Mouse (Mus musculus) erythroblast, embryonic 14.5 days (primary cell): ENCODE data around the gene Rps5. TPM values are rescaled to one million over a fixed set of nuclear protein-coding genes. Genes with fewer than 3 reads are reported as not detected.
A peak's percentile ranks its signal among the peaks of the same experiment; 100 is the strongest.
"Not testable (repeated sequence)": the region's sequence is repeated elsewhere in the genome, so short reads cannot be mapped to it uniquely, and the experiment has no call there.

ENCODE experiments used
- H3K27me3 ChIP-seq: 2 replicates; pipeline ENCODE4 v1.6.1; 2012; ENCODE audit warnings: inconsistent platforms; ENCODE audit not compliant: control insufficient read depth
- H3K36me3 ChIP-seq: 2 replicates; pipeline ENCODE4 v1.6.1; 2012; ENCODE audit warnings: mild to moderate bottlenecking, inconsistent platforms; ENCODE audit not compliant: control insufficient read depth
- H3K4me1 ChIP-seq: 2 replicates; pipeline ENCODE4 v1.6.1; 2012; ENCODE audit warnings: inconsistent platforms; ENCODE audit not compliant: control insufficient read depth
- H3K4me3 ChIP-seq: replicated peaks from 2 replicates; pipeline ENCODE3; 2012; ENCODE audit warnings: moderate library complexity, mild to moderate bottlenecking, inconsistent platforms
- H3K9me3 ChIP-seq: 2 replicates; pipeline ENCODE4 v1.6.1; 2012; ENCODE audit warnings: low read length, inconsistent platforms, mixed read lengths; ENCODE audit not compliant: control insufficient read depth
- GATA1 ChIP-seq: IDR thresholded peaks from 2 replicates; pipeline ENCODE4 v1.6.1; 2012; ENCODE audit warnings: low read length, inconsistent platforms, mixed read lengths
- TAL1 ChIP-seq: IDR thresholded peaks from 3 replicates; pipeline ENCODE4 v1.6.1; 2012; ENCODE audit warnings: low read length, inconsistent platforms, mixed read lengths
- polyA plus RNA-seq: library from polyadenylated mRNA; stranded (reverse); fragments of >175 nt; gene quantifications from 2 replicates; pipeline ENCODE4 v1.2.3, GENCODE M21; 2012

The Rps5 gene
- polyA plus RNA-seq, 1 experiment = 328 TPM

DNA sequence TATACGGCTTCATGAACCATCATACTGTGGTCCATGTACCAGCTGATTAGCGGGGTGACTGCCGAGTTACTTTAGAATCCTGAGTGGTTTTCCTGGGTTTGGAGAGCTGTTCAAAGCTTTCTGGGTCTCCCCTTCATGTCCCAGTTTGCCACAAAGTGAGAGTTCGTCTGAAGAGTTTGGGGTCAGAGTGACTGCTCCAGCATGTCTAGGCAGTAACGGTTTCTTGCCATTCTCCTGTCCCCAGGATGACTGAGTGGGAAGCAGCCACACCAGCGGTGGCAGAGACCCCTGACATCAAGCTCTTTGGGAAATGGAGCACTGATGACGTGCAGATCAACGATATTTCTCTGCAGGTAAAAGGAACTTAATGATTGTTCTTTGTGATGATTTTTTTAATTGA is 639 bp downstream of the Rps5 start:
- peaks cover 42% of the 10 kb centered on the region for H3K4me1 ChIP-seq
- peak overlapping the region; percentile 78 for H3K4me3 ChIP-seq
- peaks cover 50% of the 10 kb centered on the region for H3K36me3 ChIP-seq
- peaks cover 2% of the 10 kb centered on the region for H3K27me3 ChIP-seq
- H3K9me3 ChIP-seq = no peaks in the 10 kb centered on the region
- TF ChIP-seq GATA1 (no peak), TAL1 (no peak)

DNA sequence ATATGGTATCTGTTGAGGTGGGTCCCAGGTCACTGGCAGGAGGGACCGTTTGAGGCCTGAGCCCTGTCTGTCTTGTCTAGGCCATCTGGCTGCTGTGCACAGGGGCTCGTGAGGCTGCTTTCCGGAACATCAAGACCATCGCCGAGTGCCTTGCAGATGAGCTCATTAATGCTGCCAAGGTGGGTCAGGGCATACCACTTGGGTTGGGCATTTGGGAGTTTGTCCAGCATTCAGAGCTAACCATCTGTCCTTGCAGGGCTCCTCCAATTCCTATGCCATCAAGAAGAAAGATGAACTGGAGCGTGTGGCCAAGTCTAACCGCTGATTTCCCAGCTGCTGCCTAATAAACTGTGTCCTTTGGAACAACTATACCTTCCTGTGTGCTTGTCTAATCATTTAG is 4.2 kb downstream of the Rps5 start:
- Histone ChIP-seq H3K9me3 (no peaks in the 10 kb centered on the region), H3K36me3 (peaks cover 64% of the 10 kb centered on the region), H3K27me3 (peaks cover 14% of the 10 kb centered on the region), H3K4me3 (no peak overlapping the region), H3K4me1 (peaks cover 43% of the 10 kb centered on the region)
- TF ChIP-seq GATA1 (no peak), TAL1 (no peak)

DNA sequence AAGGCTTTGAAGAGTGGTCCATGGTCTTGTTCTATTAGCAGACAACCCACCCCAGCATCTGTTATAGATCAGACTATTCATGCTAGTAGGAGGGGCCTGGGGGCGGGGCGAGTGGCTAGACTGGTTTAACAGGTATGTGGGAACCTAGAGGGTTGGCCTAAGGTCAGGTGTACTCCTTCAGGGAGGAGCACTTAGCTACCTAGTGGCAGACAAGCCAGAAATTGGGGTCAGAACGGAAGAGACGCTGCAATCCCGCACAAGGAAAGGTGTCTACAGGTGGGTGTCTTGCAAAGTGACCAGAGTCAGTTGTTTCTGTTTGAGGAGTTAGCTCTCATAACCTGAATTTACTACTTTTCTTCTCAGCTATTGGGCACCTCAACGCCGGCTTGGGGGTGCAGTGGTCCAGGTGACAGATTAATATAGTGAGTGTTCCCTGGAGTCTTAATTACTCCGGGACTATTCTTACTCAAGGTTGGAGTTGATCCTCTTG is 5.1 kb downstream of the Rps5 start, which contains the start of gene Rnf225:
TSS of gene Rnf225 (plus strand) at position 226 of the 490 bp plus-strand sequence.
- Histone ChIP-seq H3K27me3 (peaks cover 14% of the 10 kb centered on the region), H3K9me3 (no peaks in the 10 kb centered on the region), H3K36me3 (peaks cover 64% of the 10 kb centered on the region), H3K4me1 (peaks cover 40% of the 10 kb centered on the region), H3K4me3 (peak within 1 kb of the TSS; percentile 23)
- TF ChIP-seq GATA1 (no peak), TAL1 (no peak)

DNA sequence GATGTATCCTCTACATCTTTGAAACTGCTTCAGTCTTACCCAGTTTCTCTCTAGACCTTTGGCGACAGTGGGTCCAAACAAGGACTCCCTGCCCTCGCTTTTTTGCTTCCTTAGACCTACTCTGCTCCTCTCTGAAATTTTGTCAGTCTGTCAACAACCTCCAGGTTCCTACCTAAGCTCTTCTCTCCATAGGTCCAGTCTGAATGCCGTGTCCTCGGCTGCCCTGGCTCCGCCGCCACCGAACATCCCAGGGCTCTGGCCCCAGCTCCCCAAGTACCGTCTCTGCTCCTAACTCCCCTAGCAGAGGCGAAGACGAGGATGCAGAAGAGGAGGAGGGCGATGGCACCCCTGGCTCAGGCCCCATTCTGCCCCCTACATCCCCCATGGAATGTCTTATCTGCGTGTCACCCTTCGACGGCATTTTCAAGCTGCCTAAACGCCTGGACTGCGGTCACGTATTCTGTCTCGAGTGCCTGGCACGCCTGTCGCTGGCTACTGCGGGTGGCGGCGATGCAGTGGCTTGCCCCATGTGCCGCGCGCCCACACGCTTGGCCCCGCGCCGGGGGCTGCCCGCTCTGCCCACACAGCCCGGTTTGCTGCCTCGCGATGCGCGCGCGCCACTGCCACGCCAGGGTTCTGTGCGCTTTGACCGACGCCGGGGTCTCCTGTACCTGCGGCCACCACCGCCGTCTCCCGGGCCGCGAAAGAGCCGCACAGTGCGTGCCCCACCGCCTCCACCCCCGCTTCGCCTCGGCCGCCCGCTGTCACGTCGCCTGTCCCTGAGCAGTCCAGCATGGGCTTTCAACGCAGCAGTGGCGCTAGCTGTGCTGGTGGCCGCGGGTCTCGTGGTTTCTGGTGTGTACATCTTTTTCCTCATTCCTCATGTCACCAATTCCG is 5.9 kb downstream of the Rps5 start:
- Histone ChIP-seq H3K27me3 (peaks cover 14% of the 10 kb centered on the region), H3K9me3 (no peaks in the 10 kb centered on the region), H3K4me3 (peak overlapping the region; percentile 23), H3K36me3 (peaks cover 62% of the 10 kb centered on the region), H3K4me1 (peaks cover 33% of the 10 kb centered on the region)
- TF ChIP-seq TAL1 (no peak), GATA1 (no peak)

DNA sequence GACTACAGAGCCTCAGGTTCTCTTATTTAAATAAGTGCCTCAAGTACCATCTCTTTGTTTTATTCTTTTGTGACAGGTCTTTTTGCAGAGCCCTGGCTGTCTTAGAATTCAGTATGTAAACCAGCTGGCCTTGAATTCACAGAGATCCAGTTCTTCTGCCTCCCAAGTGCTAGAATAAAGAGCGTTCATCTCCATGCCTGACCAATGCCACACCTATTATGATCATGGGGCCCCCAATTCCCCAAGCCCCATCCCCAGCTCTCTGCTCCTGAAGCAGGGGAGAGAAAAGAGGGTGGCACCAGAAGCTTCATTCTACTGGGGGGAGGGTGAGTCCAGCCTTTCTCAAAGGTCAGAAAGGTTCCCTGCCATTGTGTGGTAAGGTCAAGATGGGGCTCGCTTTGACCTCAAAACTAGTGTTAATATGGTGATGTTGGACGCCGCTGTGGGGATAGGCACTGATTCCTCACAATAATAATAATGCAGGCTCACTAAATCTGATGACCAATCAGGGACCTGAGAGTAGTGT is 11.6 kb downstream of the Rps5 start:
- Histone ChIP-seq H3K4me1 (no peaks in the 10 kb centered on the region), H3K27me3 (peaks cover 2% of the 10 kb centered on the region), H3K9me3 (no peaks in the 10 kb centered on the region), H3K36me3 (peaks cover 5% of the 10 kb centered on the region), H3K4me3 (no peak overlapping the region)
- TF ChIP-seq GATA1 (no peak), TAL1 (no peak)

DNA sequence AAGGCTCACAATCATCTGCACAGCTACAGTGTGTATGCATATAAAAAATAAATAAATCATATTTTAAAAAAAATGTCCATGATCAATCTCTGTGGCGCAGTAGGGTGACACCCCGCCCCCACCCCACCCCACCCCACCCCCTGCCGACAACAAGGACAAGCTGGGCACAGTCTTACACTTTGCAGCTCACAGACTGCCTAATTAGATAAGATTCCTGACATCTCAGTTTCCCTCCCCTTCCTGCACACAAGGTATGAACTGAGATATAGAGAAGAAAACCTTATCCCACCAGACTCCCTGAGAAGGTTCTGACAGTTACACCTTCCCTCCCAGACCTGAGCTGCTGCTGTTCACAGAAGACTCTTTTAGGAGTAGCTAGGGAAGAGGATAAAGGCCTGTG is 12.7 kb downstream of the Rps5 start:
- no peaks in the 10 kb centered on the region for H3K4me1 ChIP-seq
- TF ChIP-seq GATA1 (no peak), TAL1 (no peak)

DNA sequence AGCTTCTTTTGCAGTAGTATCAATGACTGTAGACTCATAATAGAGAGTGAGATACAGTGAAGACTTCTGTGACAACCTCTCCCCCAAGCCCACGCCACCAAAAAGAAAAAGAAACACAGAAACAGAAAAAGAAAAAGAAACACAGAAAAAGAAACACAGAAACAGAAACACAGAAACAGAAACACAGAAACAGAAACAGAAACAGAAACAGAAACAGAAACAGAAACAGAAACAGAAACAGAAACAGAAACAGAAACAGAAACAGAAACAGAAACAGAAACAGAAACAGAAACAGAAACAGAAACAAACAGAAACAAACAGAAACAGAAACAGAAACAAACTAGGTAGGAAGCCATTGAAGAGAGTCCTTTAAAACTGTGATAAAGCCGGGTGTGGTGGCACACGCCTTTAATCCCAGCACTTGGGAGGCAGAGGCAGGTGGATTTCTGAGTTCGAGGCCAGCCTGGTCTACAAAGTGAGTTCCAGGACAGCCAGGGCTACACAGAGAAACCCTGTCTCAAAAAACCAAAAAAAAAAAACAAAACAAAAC is 15.2 kb downstream of the Rps5 start:
- not testable (repeated sequence) for H3K9me3 ChIP-seq, H3K4me1 ChIP-seq, H3K27me3 ChIP-seq, H3K4me3 ChIP-seq, H3K36me3 ChIP-seq

More for the DNA sequence above, 12.7 kb downstream of the Rps5 start:
- Histone ChIP-seq H3K4me3 (no peak overlapping the region), H3K9me3 (no peaks in the 10 kb centered on the region), H3K36me3 (peaks cover 2% of the 10 kb centered on the region; the same call in 1 of the 2 replicates), H3K27me3 (no peaks in the 10 kb centered on the region)

DNA sequence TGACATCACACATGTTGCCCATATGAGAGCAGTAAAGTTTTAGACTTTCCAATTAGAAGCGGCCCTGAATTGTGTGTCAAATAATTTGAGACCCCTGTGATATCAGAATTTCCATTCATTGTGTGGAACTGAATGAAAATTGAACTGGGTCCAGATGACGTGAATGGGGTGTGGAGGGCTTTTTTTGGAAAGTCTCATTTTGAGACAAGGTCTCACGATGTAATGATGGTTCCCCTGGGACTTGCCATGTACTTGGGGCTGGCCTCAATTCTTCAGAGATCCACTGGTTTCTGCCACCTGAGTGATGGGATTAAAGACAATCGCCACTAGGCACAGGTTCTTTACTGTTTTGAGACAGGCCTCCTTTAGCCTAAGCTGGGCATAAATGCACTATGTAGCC is 18.5 kb downstream of the Rps5 start:
- no peaks in the 10 kb centered on the region for H3K9me3 ChIP-seq
- no peaks in the 10 kb centered on the region for H3K36me3 ChIP-seq
- H3K4me3 ChIP-seq = no peak overlapping the region
- TF ChIP-seq GATA1 (no peak), TAL1 (no peak)
- no peaks in the 10 kb centered on the region; the same call in 1 of the 2 replicates for H3K4me1 ChIP-seq
- H3K27me3 ChIP-seq = no peaks in the 10 kb centered on the region

DNA sequence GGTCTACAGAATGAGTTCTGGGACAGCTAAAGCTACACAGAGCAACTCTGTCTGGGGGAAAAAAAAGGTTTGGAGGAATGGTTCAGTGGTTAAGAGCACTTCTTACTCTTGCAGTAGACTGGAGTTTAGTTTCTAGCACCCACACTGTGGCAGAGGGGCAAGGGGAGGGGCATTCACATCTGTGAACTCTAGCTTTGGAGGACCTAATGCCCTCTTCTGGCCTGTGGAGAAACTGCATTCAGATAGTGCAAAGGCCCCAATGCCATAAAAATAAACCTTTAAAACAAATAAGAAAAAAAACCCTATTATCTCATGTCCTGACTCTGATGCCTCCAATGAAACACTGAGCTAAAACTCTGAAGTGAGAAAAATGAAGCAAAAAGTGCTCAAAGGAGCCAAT is 21.4 kb downstream of the Rps5 start:
- Histone ChIP-seq H3K4me3 (no peak overlapping the region), H3K27me3 (no peaks in the 10 kb centered on the region), H3K36me3 (no peaks in the 10 kb centered on the region), H3K9me3 (no peaks in the 10 kb centered on the region), H3K4me1 (no peaks in the 10 kb centered on the region; the same call in none of the 2 replicates)
- no peak for TF ChIP-seq TAL1
- TF ChIP-seq GATA1 = no peak
